Mouse (Mus musculus) hindbrain, embryonic 10.5 days (tissue): Measurements from ENCODE around the gene Hist2h2be. TPM values are rescaled to one million over a fixed set of nuclear protein-coding genes. Genes with fewer than 3 reads are reported as not detected.
"Not testable (repeated sequence)": the region's sequence is repeated elsewhere in the genome, so short reads cannot be mapped to it uniquely, and the experiment has no call there.

Source experiments
- DNase-seq: peaks from one replicate; pipeline ENCODE4 v3.0.0-alpha.2; 2017; ENCODE audit warnings: low spot score
- H3K27ac ChIP-seq: fragments of 300-500 bp; sonication (generic); 2 replicates; pipeline ENCODE4 v1.5.1; 2016; ENCODE audit warnings: mild to moderate bottlenecking, moderate library complexity
- H3K27me3 ChIP-seq: fragments of 300-500 bp; sonication (generic); 2 replicates; pipeline ENCODE4 v1.6.1; 2016; ENCODE audit warnings: mild to moderate bottlenecking; ENCODE audit not compliant: poor library complexity, insufficient read depth, severe bottlenecking
- H3K36me3 ChIP-seq: fragments of 300-500 bp; sonication (generic); 2 replicates; pipeline ENCODE4 v1.6.1; 2016; ENCODE audit warnings: mild to moderate bottlenecking, moderate library complexity
- H3K4me1 ChIP-seq: fragments of 300-500 bp; sonication (generic); replicated peaks from 2 replicates; pipeline ENCODE4 v1.6.1; 2016; ENCODE audit warnings: mild to moderate bottlenecking
- H3K4me3 ChIP-seq: fragments of 300-500 bp; sonication (generic); 2 replicates; pipeline ENCODE4 v1.5.1; 2016; ENCODE audit warnings: mild to moderate bottlenecking, moderate library complexity
- H3K9me3 ChIP-seq: fragments of 300-500 bp; sonication (generic); 2 replicates; pipeline ENCODE4 v1.6.1; 2016; ENCODE audit warnings: mild to moderate bottlenecking, moderate library complexity
- WGBS: fragments of 180-500 bp; shearing (Covaris S2); methylation state at CpG from one replicate; pipeline ENCODE4 v1.1.7; 2016; 5-methylcytosine and 5-hydroxymethylcytosine counted together
- polyA plus RNA-seq: library from polyadenylated mRNA; unstranded; fragments of >200 nt; fragmentation: Nextera tagmentation; extraction: Ambion mirVana; gene quantifications from 2 replicates; pipeline ENCODE4 v1.2.1, GENCODE M21; 2016

The Hist2h2be gene
- polyA plus RNA-seq, 1 experiment from 2014 or later, result 6.0 TPM

GRCm38 (mm10) chr3:96219661-96220130, 1.2 kb upstream of the Hist2h2be start, which contains the start of the genes Bola1 and Hist2h2ab:
Gene Bola1 (minus strand): TSS chr3:96219709.
Gene Hist2h2ab (plus strand): TSS chr3:96219865.
- no peaks in the 10 kb centered on the region for H3K9me3 ChIP-seq
- H3K36me3 ChIP-seq, result no peaks in the 10 kb centered on the region
- H3K4me3 ChIP-seq, result peak within 1 kb of the TSS; percentile 68
- peak; percentile 75 for DNase-seq
- peaks cover 55% of the 10 kb centered on the region for H3K4me1 ChIP-seq
- H3K27me3 ChIP-seq, result peaks cover 4% of the 10 kb centered on the region; the same call in 1 of the 2 replicates
- H3K27ac ChIP-seq, result peak within 1 kb of the TSS; percentile 97
- under 1% methylated on average over 37 of the region's 37 CpGs for WGBS

GRCm38 (mm10) chr3:96220131-96220764, 671 bp upstream of the Hist2h2be start:
- H3K4me1 ChIP-seq, result peaks cover 60% of the 10 kb centered on the region
- DNase-seq, result peak; percentile 50
- under 1% methylated on average over 38 of the region's 47 CpGs for WGBS

GRCm38 (mm10) chr3:96221640-96222038, 720 bp downstream of the Hist2h2be start:
- 19% methylated on average over 9 of the region's 9 CpGs for WGBS
- Histone ChIP-seq H3K4me1 (peaks cover 62% of the 10 kb centered on the region), H3K4me3 (peak overlapping the region; percentile 68), H3K9me3 (no peaks in the 10 kb centered on the region), H3K27me3 (no peaks in the 10 kb centered on the region), H3K27ac (peak overlapping the region; percentile 97), H3K36me3 (no peaks in the 10 kb centered on the region)
- DNase-seq, result peak; percentile 19

More at GRCm38 (mm10) chr3:96220131-96220764, 671 bp upstream of the Hist2h2be start:
- not testable (repeated sequence) for H3K27me3 ChIP-seq, H3K36me3 ChIP-seq, H3K9me3 ChIP-seq
- Histone ChIP-seq H3K4me3 (peak overlapping the region; percentile 68), H3K27ac (peak overlapping the region; percentile 97)

DNA sequence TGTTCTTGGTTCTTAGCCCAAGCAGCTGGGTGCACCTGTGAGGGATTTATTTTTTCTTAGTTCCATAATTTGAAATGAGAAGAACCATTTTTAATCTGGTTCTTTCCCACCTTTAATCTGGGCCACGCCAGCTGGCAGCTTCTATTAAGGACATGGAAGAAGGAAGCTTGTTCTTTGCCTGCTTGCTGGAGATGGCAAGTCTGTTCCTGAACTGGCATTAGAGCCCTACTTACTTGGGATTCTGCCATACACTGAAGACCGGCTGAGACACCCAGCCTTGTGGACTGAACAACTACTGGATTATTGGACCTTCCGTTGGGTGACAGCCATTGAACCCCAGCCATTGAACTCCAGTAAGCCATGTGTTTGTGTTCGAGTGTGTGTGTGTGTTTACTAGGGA, 1.9 kb downstream of the Hist2h2be start:
- Histone ChIP-seq H3K9me3 (no peaks in the 10 kb centered on the region), H3K27me3 (no peaks in the 10 kb centered on the region), H3K36me3 (no peaks in the 10 kb centered on the region), H3K4me3 (peak overlapping the region; percentile 68), H3K27ac (0 out of 2 replicates have a peak overlapping the region, but pooled peaks have one; percentile 35), H3K4me1 (peaks cover 69% of the 10 kb centered on the region)
- WGBS, result 92% methylated on average over 4 of the region's 4 CpGs
- DNase-seq, result no peak

DNA sequence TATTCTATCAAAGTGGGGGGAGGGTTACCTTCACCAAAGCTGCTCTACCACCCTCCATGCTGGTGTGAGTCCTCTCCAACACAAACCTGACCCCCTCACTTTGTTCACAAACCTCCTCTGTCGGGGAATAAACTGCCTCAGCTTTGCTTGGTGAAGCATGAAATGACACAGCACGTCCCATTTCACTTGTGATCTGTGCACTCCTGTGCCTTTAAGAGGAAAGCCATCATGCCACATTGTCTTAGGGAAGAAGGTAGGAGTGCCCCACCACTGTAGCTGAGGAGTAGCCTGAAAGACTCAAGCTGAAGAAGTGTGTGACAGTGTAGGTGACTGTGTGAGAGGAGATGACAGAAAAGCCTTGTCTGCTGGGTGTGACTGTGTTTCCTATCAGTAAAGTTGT, 4.5 kb downstream of the Hist2h2be start:
- Histone ChIP-seq H3K9me3 (no peaks in the 10 kb centered on the region), H3K27me3 (no peaks in the 10 kb centered on the region), H3K36me3 (no peaks in the 10 kb centered on the region), H3K4me3 (peak overlapping the region; percentile 24; the same call in 1 of the 2 replicates), H3K4me1 (peaks cover 58% of the 10 kb centered on the region), H3K27ac (peak overlapping the region; percentile 9; the same call in 1 of the 2 replicates)
- WGBS, result 22% methylated on average over 2 of the region's 2 CpGs
- no peak for DNase-seq

DNA sequence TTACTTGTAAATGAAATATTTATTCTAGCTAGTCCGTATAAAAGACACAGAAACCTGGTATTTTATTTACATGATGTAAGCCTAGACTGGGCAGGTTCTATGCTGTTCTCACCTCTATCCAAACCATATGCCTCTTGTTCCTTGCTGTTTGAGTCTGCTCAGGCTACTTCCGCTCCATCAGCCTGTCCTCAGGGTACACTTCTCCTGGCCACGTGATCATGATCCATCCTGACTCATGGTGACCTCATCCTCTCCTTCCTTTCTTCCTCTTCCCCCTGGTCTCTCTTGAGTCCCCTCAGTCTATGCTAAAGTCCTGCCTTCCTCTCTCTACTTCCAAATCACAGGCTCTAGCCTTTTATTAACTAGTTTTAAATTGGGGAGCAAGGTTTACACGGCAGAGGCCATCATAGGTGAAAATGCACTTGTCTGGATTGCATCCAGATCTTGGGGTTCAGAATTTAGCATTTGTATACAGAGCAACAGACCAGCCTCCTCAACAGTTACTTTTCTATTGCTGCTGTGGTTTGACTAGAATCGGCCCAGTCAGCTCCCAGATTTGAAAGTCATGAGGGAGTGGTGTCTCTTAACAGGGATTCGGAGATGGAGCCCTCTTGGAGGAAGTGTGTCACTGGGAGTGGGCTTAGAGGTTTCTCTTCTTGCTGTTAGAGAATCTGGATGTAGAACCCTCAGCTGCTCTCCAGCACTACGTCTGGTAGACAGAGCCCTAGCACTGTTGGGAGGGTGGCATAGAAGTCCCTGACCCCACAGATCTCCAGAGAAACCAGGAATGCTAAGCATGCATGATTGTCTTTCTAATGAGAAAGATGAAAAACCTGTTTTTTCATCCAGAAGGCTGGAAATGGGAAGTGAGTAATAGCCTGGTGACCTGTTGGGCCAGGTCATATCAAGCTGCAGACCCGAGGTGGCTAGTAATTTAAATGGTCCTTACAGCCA, 6.1 kb downstream of the Hist2h2be start:
- H3K4me1 ChIP-seq, result peaks cover 48% of the 10 kb centered on the region
- WGBS, result 71% methylated on average over 8 of the region's 8 CpGs
- DNase-seq, result no peak
- no peaks in the 10 kb centered on the region for H3K27me3 ChIP-seq
- H3K27ac ChIP-seq, result no peak overlapping the region
- no peaks in the 10 kb centered on the region for H3K9me3 ChIP-seq
- H3K36me3 ChIP-seq, result no peaks in the 10 kb centered on the region
- no peak overlapping the region for H3K4me3 ChIP-seq

DNA sequence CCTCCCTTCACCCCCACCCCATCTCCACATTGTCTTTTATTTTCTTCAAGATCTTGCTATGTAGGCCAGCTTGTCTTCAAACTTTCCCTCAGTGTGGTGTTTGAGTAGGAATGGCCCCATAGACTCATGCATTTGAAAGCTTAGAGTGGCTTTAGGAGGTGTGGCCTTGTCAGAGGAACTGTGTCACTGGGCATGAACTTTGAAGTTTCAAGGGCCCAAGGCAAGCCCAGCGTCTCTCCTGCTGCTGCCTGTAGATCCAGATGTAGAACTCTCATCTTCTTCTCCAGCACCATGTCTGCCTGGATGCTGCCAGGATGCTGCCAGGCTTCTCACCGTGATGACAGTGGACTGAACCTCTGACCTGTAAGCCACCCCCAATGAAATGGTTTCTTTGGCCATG, 7.9 kb downstream of the Hist2h2be start:
- no peaks in the 10 kb centered on the region for H3K36me3 ChIP-seq
- no peak overlapping the region for H3K4me3 ChIP-seq
- no peaks in the 10 kb centered on the region for H3K27me3 ChIP-seq
- DNase-seq, result no peak
- 63% methylated on average over 2 of the region's 2 CpGs for WGBS
- H3K27ac ChIP-seq, result no peak overlapping the region
- peaks cover 31% of the 10 kb centered on the region for H3K4me1 ChIP-seq
- no peaks in the 10 kb centered on the region for H3K9me3 ChIP-seq

- no peaks in the 10 kb centered on the region for H3K9me3 ChIP-seq
- H3K4me1 ChIP-seq, result peaks cover 18% of the 10 kb centered on the region
- 84% methylated on average over 2 of the region's 2 CpGs for WGBS
- no peaks in the 10 kb centered on the region for H3K27me3 ChIP-seq
- no peak overlapping the region for H3K27ac ChIP-seq
- H3K4me3 ChIP-seq, result no peak overlapping the region
- H3K36me3 ChIP-seq, result no peaks in the 10 kb centered on the region
- DNase-seq, result no peak
Measured at GRCm38 (mm10) chr3:96230404-96230803, 9.5 kb downstream of the Hist2h2be start.

- Histone ChIP-seq H3K4me3 (no peak overlapping the region), H3K27ac (no peak overlapping the region)
- 78% methylated on average over 4 of the region's 4 CpGs for WGBS
Measured at GRCm38 (mm10) chr3:96230910-96231757, 10.2 kb downstream of the Hist2h2be start.

DNA sequence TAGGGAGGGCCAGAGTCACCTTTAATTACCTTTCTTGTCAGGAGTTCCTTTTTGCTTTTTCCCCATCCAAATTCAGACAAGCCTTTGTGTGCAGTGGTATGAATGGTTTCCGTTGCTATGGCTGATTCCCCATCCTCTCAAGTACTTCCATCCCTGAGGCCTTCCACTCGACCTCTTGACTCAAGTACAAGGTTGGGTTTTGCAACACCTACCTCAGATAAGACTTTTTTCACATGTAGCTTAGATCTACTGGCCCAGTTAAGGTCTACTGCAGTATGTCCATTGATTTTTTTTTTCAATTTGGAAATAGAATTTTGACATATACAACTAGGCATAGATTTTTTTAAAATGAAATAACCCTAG, 10.8 kb downstream of the Hist2h2be start:
- 74% methylated on average over 2 of the region's 2 CpGs for WGBS
- Histone ChIP-seq H3K4me1 (peaks cover 10% of the 10 kb centered on the region; the same call in 1 of the 2 replicates), H3K4me3 (no peak overlapping the region), H3K9me3 (no peaks in the 10 kb centered on the region), H3K27me3 (no peaks in the 10 kb centered on the region), H3K27ac (no peak overlapping the region), H3K36me3 (no peaks in the 10 kb centered on the region)
- DNase-seq, result no peak

More at GRCm38 (mm10) chr3:96230910-96231757, 10.2 kb downstream of the Hist2h2be start:
- Histone ChIP-seq H3K4me1 (0 out of 2 replicates have a peak, but pooled peaks cover 11% of the 10 kb centered on the region), H3K27me3 (no peaks in the 10 kb centered on the region), H3K36me3 (no peaks in the 10 kb centered on the region), H3K9me3 (no peaks in the 10 kb centered on the region)
- no peak for DNase-seq

- Histone ChIP-seq H3K4me3 (no peak overlapping the region), H3K9me3 (no peaks in the 10 kb centered on the region), H3K36me3 (no peaks in the 10 kb centered on the region), H3K27me3 (no peaks in the 10 kb centered on the region), H3K4me1 (peaks cover 16% of the 10 kb centered on the region), H3K27ac (no peak overlapping the region)
- WGBS, result 95% methylated on average over 2 of the region's 2 CpGs
- no peak for DNase-seq
Measured at GRCm38 (mm10) chr3:96234914-96235313, 14.0 kb downstream of the Hist2h2be start.

DNA sequence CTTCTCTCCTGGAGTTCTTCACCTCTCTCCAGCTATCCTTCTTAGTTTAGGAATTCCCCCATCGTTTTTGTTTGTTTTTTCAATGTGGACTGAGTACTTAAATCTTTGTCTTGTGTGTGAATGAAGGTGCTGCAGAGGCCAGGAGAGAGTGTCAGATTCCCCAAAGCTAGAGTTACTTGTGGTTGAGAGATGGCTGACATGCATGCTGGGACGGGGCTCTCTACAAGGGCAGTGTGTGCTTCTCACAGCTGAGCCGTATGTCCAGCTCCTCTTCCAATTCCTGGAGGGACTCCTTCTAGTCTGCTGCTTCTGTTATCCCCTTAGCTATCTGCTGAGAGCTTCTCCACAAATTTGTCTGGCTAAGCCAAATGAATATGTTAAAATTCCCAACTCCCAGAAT, 14.9 kb downstream of the Hist2h2be start:
- WGBS, result 55% methylated on average over 3 of the region's 3 CpGs
- peaks cover 21% of the 10 kb centered on the region for H3K4me1 ChIP-seq
- no peak overlapping the region for H3K4me3 ChIP-seq
- no peaks in the 10 kb centered on the region for H3K36me3 ChIP-seq
- no peaks in the 10 kb centered on the region for H3K27me3 ChIP-seq
- no peak overlapping the region; the same call in 1 of the 2 replicates for H3K27ac ChIP-seq
- H3K9me3 ChIP-seq, result no peaks in the 10 kb centered on the region
- DNase-seq, result no peak
